ENCODE assay signal across 9 mouse cellular contexts in genomic region chr17:16051713-16052112, GRCm38 (mm10).
DNase-seq lines count a peak whose midpoint lies in the region; ATAC-seq and TF ChIP-seq lines count a peak whose summit lies in the region.
"Had no signal": no experiment of that assay in that cellular context is flagged by ENCODE, and none has a peak within 500 bp of the region (broad histone marks: within the 10 kb centered on the region; RNA-seq: fewer than 3 reads in every experiment).

No protein-coding gene starts in this region.

- H3K9me3 ChIP-seq in hindbrain, embryonic 13.5 days = no peaks in the 10 kb centered on the region
- H3K9me3 ChIP-seq: forebrain, embryonic 13.5 days had no signal

- H3K27ac ChIP-seq in hindbrain, embryonic 13.5 days = no peak overlapping the region
- H3K27ac ChIP-seq: forebrain, embryonic 13.5 days had no signal

- no peak overlapping the region for H3K4me2 ChIP-seq in hindbrain, embryonic 13.5 days
- H3K4me2 ChIP-seq: forebrain, embryonic 13.5 days had no signal

- DNase-seq in Patski (ENCODE audit: low read depth, low spot score) = peak; percentile 57
- peak; percentile 35 to 52 for DNase-seq in adrenal gland, postnatal 36 days
- DNase-seq in heart, postnatal 36 days = peak; percentile 20 to 27
- peak; percentile 64 to 78 for DNase-seq in lung, postnatal 4 days
- no peak for DNase-seq in layer of hippocampus, adult 9-10 months (ENCODE audit: low spot score)
- DNase-seq in thymus, postnatal 0 days (ENCODE audit: low spot score) = no peak

- in situ Hi-C loops in Patski (cut with MboI; ENCODE audit: low pct_unique_long_range_greater_than_20kb) = loop anchor here (25.0 kb wide), 1 partner anchor 464 kb away; no protein-coding TSS in a partner anchor

- H3K4me1 ChIP-seq in hindbrain, embryonic 13.5 days (replicated peaks) = no peaks in the 10 kb centered on the region
- H3K4me1 ChIP-seq: forebrain, embryonic 13.5 days had no signal

- POLR2A ChIA-PET in Patski (lab: Charles Lee) = no interaction called here

- no peak overlapping the region for H3K4me3 ChIP-seq in hindbrain, embryonic 13.5 days
- H3K4me3 ChIP-seq: forebrain, embryonic 13.5 days had no signal

- WGBS in hindbrain, embryonic 13.5 days = 69% methylated on average over 5 of the region's 5 CpGs

- no peaks in the 10 kb centered on the region for H3K27me3 ChIP-seq in Patski
- H3K27me3 ChIP-seq in hindbrain, embryonic 13.5 days = no peaks in the 10 kb centered on the region
- H3K27me3 ChIP-seq: forebrain, embryonic 13.5 days had no signal

- no peak for TF ChIP-seq CTCF in Patski (IDR thresholded peaks at IDR 0.05)

- ATAC-seq in Patski = peak; percentile 84
- ATAC-seq in CD4-positive, CD25-positive, alpha-beta regulatory T cell, adult 4 months = no peak
- ATAC-seq in hindbrain, embryonic 13.5 days (ENCODE audit: low FRiP score) = no peak
- ATAC-seq: forebrain, embryonic 13.5 days had no signal

- H3K36me3 ChIP-seq in hindbrain, embryonic 13.5 days = no peaks in the 10 kb centered on the region

- intact Hi-C loops in heart, postnatal 36 days (cut with DNase I) = no loop called here

- H3K9ac ChIP-seq in hindbrain, embryonic 13.5 days = no peak overlapping the region
- H3K9ac ChIP-seq: forebrain, embryonic 13.5 days had no signal

- CTCF ChIA-PET in Patski (lab: Charles Lee) = no interaction called here

Comparison
In these comparisons a context has a peak if more than half of its experiments do, and no peak if none do; other contexts are left out.
1. DNase-seq: peak in Patski (single experiment), adrenal gland, postnatal 36 days (2 of 2), heart, postnatal 36 days (2 of 2) and lung, postnatal 4 days (2 of 2); none in layer of hippocampus, adult 9-10 months (single experiment) and thymus, postnatal 0 days (single experiment).